Mouse (Mus musculus) heart, adult 2 months (tissue): ENCODE measurements at regions not wholly inside any gene's neighbourhood (a gene's known extent, or its start where the extent isn't known, plus 50 kb on each side); places are given as distances from the start of the nearest gene placed in this dataset.

ENCODE experiments used
- CTCF ChIP-seq: fragments of 200-600 bp; IDR thresholded peaks from 2 replicates; pipeline ENCODE4 v1.8.1; 2022; ENCODE audit warnings: antibody characterized with exemption, mild to moderate bottlenecking, moderate library complexity
- EP300 ChIP-seq: fragments of 200-500 bp; IDR thresholded peaks from 2 replicates; pipeline ENCODE4 v1.6.1; 2011; ENCODE audit warnings: low read depth, low read length, control low read depth; ENCODE audit not compliant: insufficient read depth
- POLR2A ChIP-seq: fragments of 200-500 bp; IDR thresholded peaks from 2 replicates; pipeline ENCODE4 v1.6.1; 2011; ENCODE audit warnings: mild to moderate bottlenecking, low read depth, low read length, control low read depth; ENCODE audit not compliant: insufficient read depth

DNA sequence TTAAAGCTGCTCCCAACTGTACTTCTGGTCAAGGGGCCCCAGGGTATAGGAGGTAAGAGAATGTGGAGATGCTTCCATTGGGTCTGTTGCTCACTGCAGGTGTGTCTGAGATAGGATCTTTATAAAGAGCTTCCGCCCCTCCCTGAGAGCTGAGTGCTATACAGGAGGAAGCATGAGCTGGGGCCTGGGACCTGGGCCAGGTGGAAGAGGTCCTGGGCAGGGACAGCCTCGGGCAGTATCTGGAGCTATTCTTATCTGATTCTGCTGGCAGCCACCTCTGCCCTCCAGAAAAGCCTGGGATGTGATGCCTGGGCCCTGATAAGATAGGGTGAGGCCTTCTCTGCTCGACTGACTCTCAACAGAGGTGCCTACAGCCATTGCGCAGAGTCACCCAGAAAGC lies 203.3 kb downstream of the Opa1 start:
- TF ChIP-seq POLR2A = no peak
- no peak for TF ChIP-seq CTCF
- no peak for TF ChIP-seq EP300
